Mouse (Mus musculus) retina, adult 2 months (tissue): ENCODE results near the gene Gm21992.
A peak's percentile ranks its signal among the peaks of the same experiment; 100 is the strongest.

Experiments
- DNase-seq: peaks from one replicate; pipeline ENCODE4 v3.0.0-alpha.2; 2012; ENCODE audit warnings: low read depth, low spot score

The Gm21992 gene

GRCm38 (mm10) chr19:4712156-4712780, 99.1 kb downstream of the Gm21992 start:
- DNase-seq, result no peak

GRCm38 (mm10) chr19:4711601-4712155, 99.7 kb downstream of the Gm21992 start:
- DNase-seq, result no peak

- no peak for DNase-seq
Measured at GRCm38 (mm10) chr19:4711098-4711600, 100.3 kb downstream of the Gm21992 start, which contains the start of gene Sptbn2. TSS of gene Sptbn2 (plus strand) at chr19:4711167.

GRCm38 (mm10) chr19:4708765-4709164, 102.6 kb downstream of the Gm21992 start:
- no peak for DNase-seq

GRCm38 (mm10) chr19:4701221-4701620, 110.2 kb downstream of the Gm21992 start:
- no peak for DNase-seq

GRCm38 (mm10) chr19:4700656-4701055, 110.8 kb downstream of the Gm21992 start:
- no peak for DNase-seq

- no peak for DNase-seq
Measured at GRCm38 (mm10) chr19:4699821-4700220, 111.6 kb downstream of the Gm21992 start.

- DNase-seq, result no peak
Measured at GRCm38 (mm10) chr19:4698856-4699255, 112.6 kb downstream of the Gm21992 start.

GRCm38 (mm10) chr19:4698205-4698677, 113.2 kb downstream of the Gm21992 start, which contains the start of gene Gm960:
TSS of gene Gm960 (minus strand) at chr19:4698668.
- peak; percentile 56 for DNase-seq

GRCm38 (mm10) chr19:4697721-4698120, 113.7 kb downstream of the Gm21992 start:
- DNase-seq, result no peak

- DNase-seq, result no peak
Measured at GRCm38 (mm10) chr19:4697121-4697520, 114.3 kb downstream of the Gm21992 start.

- no peak for DNase-seq
Measured at GRCm38 (mm10) chr19:4694346-4694745, 117.1 kb downstream of the Gm21992 start.
